Mouse (Mus musculus) hindbrain, embryonic 14.5 days (tissue): ENCODE results near the gene Galnt15. TPM values are rescaled to one million over a fixed set of nuclear protein-coding genes. Genes with fewer than 3 reads are reported as not detected.
A peak's percentile ranks its signal among the peaks of the same experiment; 100 is the strongest.

ENCODE experiments used
- ATAC-seq: fragments of 200-750 bp; cut with Nextera tagmentation; 2 replicates; pipeline ENCODE4 v1.8.0; 2017; ENCODE audit warnings: moderate number of reproducible peaks, mild to moderate bottlenecking, moderate TSS enrichment, moderate library complexity; ENCODE audit not compliant: low FRiP score
- DNase-seq: peaks from one replicate; pipeline ENCODE4 v3.0.0-alpha.2; 2015; ENCODE audit warnings: low spot score
- H3K27ac ChIP-seq: fragments of 300-500 bp; sonication (generic); 2 replicates; pipeline ENCODE4 v1.5.1; 2014; ENCODE audit warnings: mild to moderate bottlenecking, moderate library complexity
- H3K27me3 ChIP-seq: fragments of 300-500 bp; sonication (generic); 2 replicates; pipeline ENCODE4 v1.6.1; 2014; ENCODE audit warnings: mild to moderate bottlenecking, low read length, mixed read lengths; ENCODE audit not compliant: control insufficient read depth, insufficient read depth
- H3K36me3 ChIP-seq: fragments of 300-500 bp; sonication (generic); replicated peaks from 2 replicates; pipeline ENCODE4 v1.6.1; 2014; ENCODE audit not compliant: control insufficient read depth, insufficient read depth
- H3K4me1 ChIP-seq: fragments of 300-500 bp; sonication (generic); replicated peaks from 2 replicates; pipeline ENCODE4 v1.6.1; 2014; ENCODE audit warnings: antibody characterized with exemption, low read length, mixed read lengths; ENCODE audit not compliant: control insufficient read depth, insufficient read depth
- H3K4me2 ChIP-seq: fragments of 300-500 bp; sonication (generic); replicated peaks from 2 replicates; pipeline ENCODE4 v1.6.1; 2014; ENCODE audit warnings: mild to moderate bottlenecking, moderate library complexity
- H3K4me3 ChIP-seq: fragments of 300-500 bp; sonication (generic); replicated peaks from 2 replicates; pipeline ENCODE4 v1.5.1; 2014; ENCODE audit warnings: mild to moderate bottlenecking, low read length
- H3K9ac ChIP-seq: fragments of 300-500 bp; sonication (generic); 2 replicates; pipeline ENCODE4 v1.6.1; 2014
- H3K9me3 ChIP-seq: fragments of 300-500 bp; sonication (generic); 2 replicates; pipeline ENCODE4 v1.6.1; 2016; ENCODE audit warnings: low read length; ENCODE audit not compliant: control insufficient read depth
- WGBS: fragments of 180-500 bp; shearing (Covaris S2); extraction: QIAGEN DNeasy Blood & Tissue Kit; methylation state at CpG from one replicate; pipeline ENCODE4 v1.1.7; 2014; 5-methylcytosine and 5-hydroxymethylcytosine counted together
- polyA plus RNA-seq: library from polyadenylated mRNA; unstranded; fragments of >200 nt; fragmentation: Nextera tagmentation; extraction: Ambion mirVana; gene quantifications from 2 replicates; pipeline ENCODE4 v1.2.1, GENCODE M21; 2014

Galnt15 gene
- 0.47 and 0.51 TPM in 2 replicates for polyA plus RNA-seq

DNA sequence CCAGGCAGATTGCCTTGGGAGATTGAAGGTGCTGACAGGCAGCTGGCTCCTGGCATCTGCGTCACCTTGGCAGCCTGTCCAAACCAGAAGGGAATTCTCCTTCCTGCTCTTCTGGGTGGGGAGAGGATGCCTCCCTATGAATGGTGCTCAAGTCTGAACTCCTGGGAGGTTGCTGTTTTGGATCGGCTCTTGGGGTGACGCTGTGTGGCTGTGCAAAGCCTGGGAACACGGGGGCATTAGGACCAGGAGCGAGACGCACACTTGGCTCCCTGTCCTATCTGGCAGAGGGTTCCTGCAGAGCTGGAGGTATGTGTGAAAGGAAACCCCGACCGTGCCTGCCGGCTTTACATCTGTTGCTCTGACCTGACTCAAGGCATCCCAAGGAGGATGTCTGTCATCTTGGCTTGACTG is at the start of gene Galnt15:
Gene Galnt15 (plus strand): TSS at position 309 of the 411 bp plus-strand sequence.
- Histone ChIP-seq H3K4me1 (peaks cover 9% of the 10 kb centered on the region; the same call in 1 of the 2 replicates), H3K27ac (no peak within 1 kb of the TSS), H3K9ac (no peak within 1 kb of the TSS), H3K36me3 (no peaks in the 10 kb centered on the region), H3K4me2 (peak within 1 kb of the TSS; percentile 28), H3K4me3 (no peak within 1 kb of the TSS), H3K27me3 (no peaks in the 10 kb centered on the region), H3K9me3 (no peaks in the 10 kb centered on the region)
- DNase-seq = peak; percentile 28
- ATAC-seq = no peak; the same call in 1 of the 2 replicates
- WGBS = 12% methylated on average over 9 of the region's 9 CpGs

DNA sequence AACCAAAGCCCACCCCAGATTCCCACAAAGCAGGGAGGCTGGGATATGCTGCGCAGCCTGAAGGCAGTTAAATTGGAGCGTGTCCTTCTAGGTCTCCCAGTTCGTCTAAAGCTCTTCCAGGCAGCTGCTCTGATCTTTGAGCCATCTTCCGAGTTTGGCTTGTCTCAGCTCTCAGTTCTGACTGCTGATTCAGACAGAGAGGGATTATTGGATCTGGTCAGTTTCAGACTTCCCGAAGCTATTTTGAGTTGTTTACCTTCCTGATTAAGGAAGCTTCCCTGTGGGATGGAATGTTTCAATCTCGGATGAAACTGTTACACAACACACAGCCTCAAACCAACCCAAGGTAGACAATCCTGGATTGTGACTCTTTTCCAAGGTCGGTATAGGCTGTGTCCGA is 34.8 kb upstream of the Galnt15 start:
- ATAC-seq (no peak), DNase-seq (no peak)
- no peak overlapping the region for H3K27ac ChIP-seq
- no peaks in the 10 kb centered on the region for H3K27me3 ChIP-seq
- no peaks in the 10 kb centered on the region for H3K36me3 ChIP-seq
- no peak overlapping the region for H3K4me3 ChIP-seq
- 72% methylated on average over 8 of the region's 8 CpGs for WGBS
- H3K4me2 ChIP-seq = no peak overlapping the region
- no peak overlapping the region for H3K9ac ChIP-seq
- no peaks in the 10 kb centered on the region for H3K9me3 ChIP-seq
- H3K4me1 ChIP-seq = no peaks in the 10 kb centered on the region

DNA sequence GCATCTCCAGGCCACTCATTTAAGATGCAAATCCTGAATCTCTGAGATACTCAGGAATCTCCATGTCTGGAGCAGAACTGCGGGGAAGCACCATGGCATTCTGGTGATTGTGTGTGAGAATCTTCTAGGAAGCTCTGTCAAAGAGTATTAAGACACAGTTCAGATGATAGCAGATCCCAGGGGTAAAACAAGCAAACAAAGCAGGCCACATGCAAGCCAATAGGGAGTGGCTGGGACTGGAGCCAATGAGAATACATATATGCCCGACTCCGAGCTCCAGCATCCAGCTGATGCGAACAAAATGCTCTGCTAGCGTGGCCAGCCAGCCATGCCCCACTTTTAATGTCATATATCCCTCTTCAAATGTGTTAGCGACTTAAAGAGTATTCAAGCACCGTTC is 27.8 kb upstream of the Galnt15 start:
- H3K27ac ChIP-seq = no peak overlapping the region
- H3K36me3 ChIP-seq = no peaks in the 10 kb centered on the region
- 64% methylated on average over 7 of the region's 7 CpGs for WGBS
- no peaks in the 10 kb centered on the region for H3K9me3 ChIP-seq
- DNase-seq (no peak), ATAC-seq (no peak)
- no peaks in the 10 kb centered on the region for H3K4me1 ChIP-seq
- H3K9ac ChIP-seq = no peak overlapping the region
- no peak overlapping the region for H3K4me3 ChIP-seq
- H3K4me2 ChIP-seq = no peak overlapping the region
- H3K27me3 ChIP-seq = no peaks in the 10 kb centered on the region

DNA sequence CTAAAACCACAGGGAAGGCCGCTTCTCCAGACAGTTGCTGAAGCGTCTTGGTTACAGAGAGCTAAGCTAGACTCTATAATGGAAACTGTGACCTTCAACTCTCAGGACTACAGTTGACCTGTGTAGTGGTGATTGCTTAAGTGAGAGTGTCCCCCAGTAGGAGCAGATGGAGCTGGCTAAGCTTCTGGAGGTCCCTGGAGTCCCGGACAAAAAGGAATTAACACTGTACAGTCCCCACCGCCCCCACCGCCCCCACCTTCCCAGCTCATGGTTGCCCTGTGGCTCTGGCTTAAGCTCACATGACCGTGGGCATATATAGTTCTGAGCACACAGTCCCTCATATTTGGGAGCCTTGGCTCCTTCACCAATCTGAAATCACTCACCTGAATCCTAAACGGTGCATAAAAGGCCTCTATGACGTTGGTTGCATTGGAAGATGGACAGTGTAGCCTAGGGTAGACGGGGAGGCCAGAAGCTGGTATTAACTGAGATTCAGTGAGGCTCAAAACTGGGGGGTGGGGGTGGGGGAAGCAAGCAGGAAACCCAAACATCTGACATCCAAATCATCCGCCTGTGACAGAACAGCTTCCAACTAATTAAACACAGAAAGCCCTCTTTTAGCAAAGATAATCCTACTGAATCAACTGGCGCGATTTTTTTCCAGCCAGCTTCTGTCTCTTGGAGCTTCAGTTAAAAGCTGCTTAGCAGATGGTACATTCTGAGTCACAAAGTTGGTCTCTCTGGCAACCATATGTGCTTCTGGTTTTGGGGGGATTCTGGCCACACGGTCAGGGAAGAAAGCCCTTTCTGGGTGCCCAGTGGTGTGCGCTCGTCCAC is 26.1 kb upstream of the Galnt15 start:
- H3K4me2 ChIP-seq = no peak overlapping the region
- no peak overlapping the region for H3K27ac ChIP-seq
- ATAC-seq (no peak), DNase-seq (peak; percentile 32)
- 74% methylated on average over 15 of the region's 15 CpGs for WGBS
- H3K27me3 ChIP-seq = no peaks in the 10 kb centered on the region
- H3K36me3 ChIP-seq = no peaks in the 10 kb centered on the region
- H3K4me1 ChIP-seq = no peaks in the 10 kb centered on the region
- no peak overlapping the region for H3K9ac ChIP-seq
- no peaks in the 10 kb centered on the region for H3K9me3 ChIP-seq
- no peak overlapping the region for H3K4me3 ChIP-seq

DNA sequence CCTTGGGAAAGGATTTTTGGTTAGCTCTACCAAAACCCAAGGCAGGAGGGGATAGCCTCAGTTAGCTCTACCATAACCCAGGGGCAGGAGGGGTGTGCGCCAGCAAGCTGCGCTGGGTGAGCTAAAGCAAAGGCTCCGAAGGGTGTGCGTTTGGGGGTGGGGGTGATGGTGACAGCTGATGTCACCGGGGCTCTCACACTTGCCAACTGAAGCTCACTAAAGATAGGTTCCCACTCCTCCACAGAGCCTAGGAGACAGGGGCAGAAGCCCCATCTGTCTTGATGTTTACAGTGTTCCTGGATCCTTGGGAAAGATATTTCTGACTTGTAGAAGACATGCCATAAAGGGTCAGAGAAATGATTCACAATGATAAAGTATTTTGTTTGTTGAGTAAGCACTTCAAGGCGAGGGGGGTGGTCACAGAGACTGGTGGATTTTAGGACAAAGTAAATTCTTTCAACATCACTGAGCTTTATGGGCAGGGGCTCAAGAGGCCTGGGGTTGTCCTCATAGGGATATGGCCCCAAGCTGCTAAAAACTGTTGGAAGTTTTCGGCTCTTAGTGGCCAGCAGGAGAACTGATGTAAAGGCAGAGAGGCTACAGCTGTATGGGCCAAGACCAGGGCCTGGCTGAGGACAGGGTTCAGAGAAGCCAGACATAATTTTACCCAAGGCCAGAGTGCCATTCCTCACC is 24.7 kb upstream of the Galnt15 start:
- H3K9ac ChIP-seq = no peak overlapping the region

DNA sequence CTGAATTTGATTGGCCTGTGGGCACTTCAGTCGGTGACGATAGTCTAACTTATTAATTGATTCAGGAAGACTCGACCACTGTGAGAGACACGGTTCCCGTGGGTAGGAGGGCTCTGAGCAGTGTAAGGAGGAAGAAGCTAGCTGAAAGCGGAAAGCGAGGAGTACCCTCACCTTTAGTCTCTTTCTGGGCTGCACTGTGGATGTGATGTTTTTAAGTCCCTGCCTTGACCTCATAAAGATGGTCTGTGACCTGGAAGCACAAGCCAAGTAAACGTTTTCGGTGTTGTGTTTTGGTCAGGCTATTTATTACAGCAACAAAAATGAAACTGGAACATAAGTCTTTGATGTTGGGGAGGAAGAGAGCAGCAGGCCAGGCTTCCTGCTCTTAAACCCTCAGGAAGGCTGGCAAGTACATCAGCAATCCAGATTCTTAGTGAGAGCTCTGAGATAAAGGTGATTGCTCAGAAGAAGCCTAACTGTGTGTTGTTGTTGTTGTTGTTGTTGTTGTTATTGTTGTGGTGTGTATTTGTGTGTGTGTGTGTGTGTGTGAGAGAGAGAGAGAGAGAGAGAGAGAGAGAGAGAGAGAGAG is 23.0 kb upstream of the Galnt15 start:
- no peak overlapping the region for H3K4me2 ChIP-seq
- no peak overlapping the region for H3K27ac ChIP-seq
- 82% methylated on average over 9 of the region's 9 CpGs for WGBS
- DNase-seq = no peak
- H3K4me3 ChIP-seq = no peak overlapping the region
- no peaks in the 10 kb centered on the region for H3K4me1 ChIP-seq
- ATAC-seq = no peak
- H3K36me3 ChIP-seq = no peaks in the 10 kb centered on the region
- no peak overlapping the region for H3K9ac ChIP-seq
- H3K9me3 ChIP-seq = no peaks in the 10 kb centered on the region
- no peaks in the 10 kb centered on the region for H3K27me3 ChIP-seq

More for the DNA sequence above, 24.7 kb upstream of the Galnt15 start:
- no peaks in the 10 kb centered on the region for H3K9me3 ChIP-seq
- H3K27me3 ChIP-seq = no peaks in the 10 kb centered on the region
- no peak overlapping the region for H3K4me3 ChIP-seq
- H3K4me1 ChIP-seq = no peaks in the 10 kb centered on the region
- 79% methylated on average over 7 of the region's 7 CpGs for WGBS
- H3K27ac ChIP-seq = no peak overlapping the region
- DNase-seq = no peak
- no peaks in the 10 kb centered on the region for H3K36me3 ChIP-seq
- H3K4me2 ChIP-seq = no peak overlapping the region
- no peak for ATAC-seq

DNA sequence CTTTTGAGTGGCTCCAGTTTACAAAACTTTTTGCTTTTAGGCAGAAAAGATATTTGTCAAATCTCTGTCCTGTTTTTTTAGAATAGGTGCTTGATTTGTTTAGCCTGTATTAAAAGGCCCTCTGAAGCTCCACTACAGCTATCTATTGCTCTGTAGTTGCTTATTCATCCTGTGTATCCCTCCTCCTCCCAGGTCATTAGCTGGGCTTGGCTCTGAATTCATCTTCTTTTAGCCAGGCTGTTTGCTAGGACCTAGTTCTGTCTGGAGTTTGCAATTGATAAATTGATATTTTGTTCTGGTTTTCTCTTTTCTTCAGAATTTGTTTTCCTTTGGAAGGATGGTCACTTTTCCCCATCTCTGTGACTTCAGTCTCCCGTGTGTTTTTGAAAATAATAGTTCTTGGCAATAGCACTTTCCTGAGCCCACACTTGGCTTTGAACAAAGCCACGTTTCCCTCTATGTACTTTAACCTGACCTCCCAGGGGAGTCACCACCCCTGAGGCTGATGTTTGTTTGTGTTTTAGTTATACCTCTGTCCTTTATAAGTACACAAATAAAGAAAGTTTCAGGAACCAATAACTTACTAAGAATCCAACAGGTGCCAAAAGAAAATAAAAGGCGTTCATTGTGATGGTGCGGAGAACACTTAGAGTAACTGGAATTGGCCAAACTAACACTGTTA is 21.0 kb upstream of the Galnt15 start:
- Histone ChIP-seq H3K9ac (no peak overlapping the region), H3K9me3 (no peaks in the 10 kb centered on the region), H3K4me2 (no peak overlapping the region), H3K27me3 (no peaks in the 10 kb centered on the region), H3K4me1 (no peaks in the 10 kb centered on the region), H3K36me3 (no peaks in the 10 kb centered on the region), H3K27ac (no peak overlapping the region), H3K4me3 (no peak overlapping the region)
- no peak for DNase-seq
- 89% methylated on average over 4 of the region's 4 CpGs for WGBS
- no peak for ATAC-seq

DNA sequence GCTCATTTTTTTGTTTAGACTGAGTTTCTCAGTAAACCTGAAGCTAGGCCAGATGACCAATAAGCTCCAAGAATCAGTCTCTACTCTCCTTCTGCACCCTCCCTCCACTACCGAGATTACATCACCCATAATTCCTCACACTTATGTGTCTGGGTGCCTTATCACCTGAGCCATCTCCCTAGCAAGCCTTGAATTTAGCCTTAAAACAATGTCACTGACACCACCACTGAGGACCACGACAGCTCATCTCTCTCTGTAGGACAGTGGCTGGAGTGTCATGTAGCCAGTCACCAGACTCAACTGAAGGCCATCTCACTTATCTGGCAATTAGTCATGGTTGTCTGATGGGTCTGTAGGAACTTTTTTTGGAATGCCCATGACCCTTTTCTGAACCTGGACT is 19.1 kb upstream of the Galnt15 start:
- Histone ChIP-seq H3K4me2 (no peak overlapping the region), H3K27ac (no peak overlapping the region), H3K9ac (no peak overlapping the region), H3K27me3 (no peaks in the 10 kb centered on the region), H3K4me1 (no peaks in the 10 kb centered on the region), H3K4me3 (no peak overlapping the region), H3K36me3 (no peaks in the 10 kb centered on the region), H3K9me3 (no peaks in the 10 kb centered on the region)
- ATAC-seq (no peak), DNase-seq (no peak)
- 87% methylated on average over 2 of the region's 2 CpGs for whole genome bisulfite sequencing
